Mouse (Mus musculus): ENCODE measurements around the gene Hoxd10.
A peak's percentile ranks its signal among the peaks of the same experiment; 100 is the strongest.

Gene Hoxd10

GRCm38 (mm10) chr2:74730331-74730730 lies 38.6 kb downstream of the Hoxd10 start:
- no peak for DNase-seq (ENCODE audit: low read depth, low spot score)

- no peak for DNase-seq (ENCODE audit: low read depth, low spot score)
Observed at GRCm38 (mm10) chr2:74731055-74731454, 39.3 kb downstream of the Hoxd10 start.

GRCm38 (mm10) chr2:74731799-74732512 lies 40.2 kb downstream of the Hoxd10 start:
- DNase-seq (ENCODE audit: low read depth, low spot score), result no peak

- DNase-seq (ENCODE audit: low read depth, low spot score), result no peak
Observed at GRCm38 (mm10) chr2:74732513-74733316, 41.0 kb downstream of the Hoxd10 start.

- DNase-seq (ENCODE audit: low read depth, low spot score), result no peak
Observed at GRCm38 (mm10) chr2:74733317-74733661, 41.6 kb downstream of the Hoxd10 start.

- no peak for DNase-seq (ENCODE audit: low read depth, low spot score)
Observed at GRCm38 (mm10) chr2:74733765-74734164, 42.0 kb downstream of the Hoxd10 start.

GRCm38 (mm10) chr2:74734451-74734850 lies 42.7 kb downstream of the Hoxd10 start:
- DNase-seq (ENCODE audit: low read depth, low spot score), result no peak

GRCm38 (mm10) chr2:74734996-74735811 lies 43.5 kb downstream of the Hoxd10 start:
- no peak for DNase-seq (ENCODE audit: low read depth, low spot score)

GRCm38 (mm10) chr2:74735851-74736687 lies 44.3 kb downstream of the Hoxd10 start:
- no peak for DNase-seq (ENCODE audit: low read depth, low spot score)

- no peak for DNase-seq (ENCODE audit: low read depth, low spot score)
Observed at GRCm38 (mm10) chr2:74736688-74737577, 45.2 kb downstream of the Hoxd10 start.

- DNase-seq (ENCODE audit: low read depth, low spot score), result no peak
Observed at GRCm38 (mm10) chr2:74737578-74738070, 45.9 kb downstream of the Hoxd10 start.

GRCm38 (mm10) chr2:74738623-74739475 lies 47.1 kb downstream of the Hoxd10 start:
- DNase-seq (ENCODE audit: low read depth, low spot score), result no peak

GRCm38 (mm10) chr2:74739476-74739800 lies 47.7 kb downstream of the Hoxd10 start:
- DNase-seq (ENCODE audit: low read depth, low spot score), result no peak

GRCm38 (mm10) chr2:74739869-74740268 lies 48.1 kb downstream of the Hoxd10 start:
- no peak for DNase-seq (ENCODE audit: low read depth, low spot score)

GRCm38 (mm10) chr2:74740311-74741091 lies 48.8 kb downstream of the Hoxd10 start:
- peak; percentile 10 for DNase-seq (ENCODE audit: low read depth, low spot score)

GRCm38 (mm10) chr2:74741252-74741978 lies 49.7 kb downstream of the Hoxd10 start:
- DNase-seq (ENCODE audit: low read depth, low spot score), result no peak

- no peak for DNase-seq (ENCODE audit: low read depth, low spot score)
Observed at GRCm38 (mm10) chr2:74741979-74742277, 50.2 kb downstream of the Hoxd10 start.
